Mouse (Mus musculus): ENCODE data around the gene Ppp2r5b. TPM values are rescaled to one million over a fixed set of nuclear protein-coding genes. Genes with fewer than 3 reads are reported as not detected.

Ppp2r5b gene
- polyA plus RNA-seq, 1 experiment from 2014 or later, result 22.1 TPM

DNA sequence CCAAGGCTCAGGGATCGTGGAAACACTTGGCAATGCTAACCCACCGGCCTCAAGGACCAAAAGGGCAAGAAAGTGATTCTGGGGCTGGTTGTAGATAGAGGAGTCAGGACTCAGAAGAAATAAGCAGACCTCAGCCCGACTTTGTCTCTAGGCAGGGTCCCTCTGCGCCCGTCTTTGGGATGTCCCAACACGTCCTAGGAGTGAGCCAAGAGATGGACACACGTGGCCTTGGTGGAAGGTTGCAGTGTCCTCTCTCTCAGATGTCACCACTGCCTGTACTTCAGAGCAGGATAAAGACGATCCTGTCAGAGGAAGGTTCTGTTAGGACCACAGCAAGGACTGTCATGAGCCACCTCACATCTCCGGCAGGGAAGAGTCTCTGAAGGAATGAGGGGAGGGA lies 35.0 kb upstream of the Ppp2r5b start:
- Histone ChIP-seq H3K4me1 (ENCODE audit: control insufficient read depth, insufficient read depth, low read length) (peaks cover 11% of the 10 kb centered on the region; the same call in 1 of the 2 replicates), H3K36me3 (ENCODE audit: control insufficient read depth, insufficient read depth, low read length) (no peaks in the 10 kb centered on the region), H3K4me3 (replicated peaks; ENCODE audit: low read length) (no peak overlapping the region), H3K27ac (ENCODE audit: low read length) (no peak overlapping the region), H3K9me3 (replicated peaks; ENCODE audit: control insufficient read depth, low read length) (no peaks in the 10 kb centered on the region), H3K4me2 (ENCODE audit: low read depth, low read length) (no peak overlapping the region), H3K27me3 (ENCODE audit: control insufficient read depth, insufficient read depth, low read length) (no peaks in the 10 kb centered on the region), H3K9ac (ENCODE audit: low read length) (peak overlapping the region; percentile 44; the same call in 1 of the 2 replicates)
- 52% methylated on average over 9 of the region's 9 CpGs for WGBS
- ATAC-seq (ENCODE audit: insufficient read depth, low FRiP score), result no peak

DNA sequence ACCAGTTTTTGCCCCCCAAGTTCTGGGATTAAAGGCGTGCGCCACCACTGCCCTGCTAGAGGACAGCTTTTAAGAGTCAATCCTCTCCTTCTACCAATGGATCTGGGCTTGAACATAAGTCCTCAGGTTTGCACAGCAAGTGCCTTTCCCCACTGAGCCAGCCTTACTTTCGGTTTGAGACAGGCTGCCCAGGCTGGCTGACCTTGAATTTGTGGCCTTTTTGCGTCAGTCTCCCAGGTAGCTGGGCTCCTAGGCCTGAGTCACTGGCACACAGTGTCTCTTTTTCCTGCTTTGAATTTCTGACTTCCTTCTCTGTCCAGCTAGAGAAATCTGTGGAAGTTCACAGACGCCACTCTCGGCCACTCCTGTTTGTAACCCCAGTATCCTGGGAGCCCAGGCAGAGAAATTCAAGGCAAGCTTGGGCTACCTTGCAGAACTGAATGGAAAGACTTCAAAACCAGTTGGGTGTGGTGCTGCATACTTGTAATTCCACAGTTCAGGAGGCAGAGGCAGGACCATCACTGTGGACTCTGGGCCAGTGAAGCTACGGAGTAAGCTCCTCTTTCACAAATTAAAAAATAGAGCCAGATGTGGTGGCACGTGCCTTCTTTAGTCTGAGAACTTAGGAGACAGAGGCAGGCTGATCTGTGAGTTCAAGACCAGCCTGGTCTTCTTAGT lies 34.3 kb upstream of the Ppp2r5b start:
- Histone ChIP-seq H3K9me3 (replicated peaks; ENCODE audit: control insufficient read depth, low read length) (no peaks in the 10 kb centered on the region), H3K4me1 (ENCODE audit: control insufficient read depth, insufficient read depth, low read length) (peaks cover 6% of the 10 kb centered on the region; the same call in 1 of the 2 replicates), H3K4me3 (replicated peaks; ENCODE audit: low read length) (no peak overlapping the region), H3K4me2 (ENCODE audit: low read depth, low read length) (no peak overlapping the region), H3K27me3 (ENCODE audit: control insufficient read depth, insufficient read depth, low read length) (no peaks in the 10 kb centered on the region), H3K9ac (ENCODE audit: low read length) (no peak overlapping the region), H3K27ac (ENCODE audit: low read length) (0 out of 2 replicates have a peak overlapping the region, but pooled peaks have one; percentile 15), H3K36me3 (ENCODE audit: control insufficient read depth, insufficient read depth, low read length) (no peaks in the 10 kb centered on the region)
- ATAC-seq (ENCODE audit: insufficient read depth, low FRiP score), result no peak
- WGBS, result 84% methylated on average over 8 of the region's 8 CpGs

- Histone ChIP-seq H3K27ac (ENCODE audit: low read length) (no peak overlapping the region), H3K4me1 (ENCODE audit: control insufficient read depth, insufficient read depth, low read length) (peaks cover 3% of the 10 kb centered on the region; the same call in 1 of the 2 replicates), H3K36me3 (ENCODE audit: control insufficient read depth, insufficient read depth, low read length) (no peaks in the 10 kb centered on the region), H3K9ac (ENCODE audit: low read length) (no peak overlapping the region), H3K4me2 (ENCODE audit: low read depth, low read length) (no peak overlapping the region), H3K27me3 (ENCODE audit: control insufficient read depth, insufficient read depth, low read length) (no peaks in the 10 kb centered on the region), H3K4me3 (replicated peaks; ENCODE audit: low read length) (no peak overlapping the region), H3K9me3 (replicated peaks; ENCODE audit: control insufficient read depth, low read length) (no peaks in the 10 kb centered on the region)
- 81% methylated on average over 7 of the region's 7 CpGs for WGBS
- ATAC-seq (ENCODE audit: insufficient read depth, low FRiP score), result no peak
Observed at GRCm38 (mm10) chr19:6268670-6269132, 33.0 kb upstream of the Ppp2r5b start.

DNA sequence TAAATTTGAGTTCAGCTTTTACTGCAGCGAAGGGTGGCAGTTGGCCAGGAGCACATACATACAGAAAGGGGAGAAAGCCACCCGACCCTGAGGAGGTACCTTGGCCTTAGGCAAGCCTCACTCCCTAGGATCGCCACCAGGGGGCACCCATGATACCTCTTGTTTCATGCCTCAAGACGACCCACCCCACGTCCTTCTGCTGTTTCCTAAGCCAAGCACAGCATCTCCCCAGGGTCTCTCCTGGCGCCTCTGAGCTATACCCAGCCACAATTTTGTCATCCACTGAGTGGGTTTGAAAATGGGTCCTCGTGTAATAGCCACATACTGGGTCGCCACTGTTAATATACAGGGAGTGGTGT lies 32.5 kb upstream of the Ppp2r5b start:
- H3K4me1 ChIP-seq (ENCODE audit: control insufficient read depth, insufficient read depth, low read length), result peaks cover 3% of the 10 kb centered on the region; the same call in 1 of the 2 replicates
- no peaks in the 10 kb centered on the region for H3K27me3 ChIP-seq (ENCODE audit: control insufficient read depth, insufficient read depth, low read length)
- H3K9me3 ChIP-seq (replicated peaks; ENCODE audit: control insufficient read depth, low read length), result no peaks in the 10 kb centered on the region
- no peak overlapping the region for H3K4me2 ChIP-seq (ENCODE audit: low read depth, low read length)
- no peak overlapping the region for H3K4me3 ChIP-seq (replicated peaks; ENCODE audit: low read length)
- H3K27ac ChIP-seq (ENCODE audit: low read length), result no peak overlapping the region
- peak; percentile 46; the same call in 1 of the 2 replicates for ATAC-seq (ENCODE audit: insufficient read depth, low FRiP score)
- H3K9ac ChIP-seq (ENCODE audit: low read length), result no peak overlapping the region
- 11% methylated on average over 8 of the region's 8 CpGs for WGBS
- H3K36me3 ChIP-seq (ENCODE audit: control insufficient read depth, insufficient read depth, low read length), result no peaks in the 10 kb centered on the region

DNA sequence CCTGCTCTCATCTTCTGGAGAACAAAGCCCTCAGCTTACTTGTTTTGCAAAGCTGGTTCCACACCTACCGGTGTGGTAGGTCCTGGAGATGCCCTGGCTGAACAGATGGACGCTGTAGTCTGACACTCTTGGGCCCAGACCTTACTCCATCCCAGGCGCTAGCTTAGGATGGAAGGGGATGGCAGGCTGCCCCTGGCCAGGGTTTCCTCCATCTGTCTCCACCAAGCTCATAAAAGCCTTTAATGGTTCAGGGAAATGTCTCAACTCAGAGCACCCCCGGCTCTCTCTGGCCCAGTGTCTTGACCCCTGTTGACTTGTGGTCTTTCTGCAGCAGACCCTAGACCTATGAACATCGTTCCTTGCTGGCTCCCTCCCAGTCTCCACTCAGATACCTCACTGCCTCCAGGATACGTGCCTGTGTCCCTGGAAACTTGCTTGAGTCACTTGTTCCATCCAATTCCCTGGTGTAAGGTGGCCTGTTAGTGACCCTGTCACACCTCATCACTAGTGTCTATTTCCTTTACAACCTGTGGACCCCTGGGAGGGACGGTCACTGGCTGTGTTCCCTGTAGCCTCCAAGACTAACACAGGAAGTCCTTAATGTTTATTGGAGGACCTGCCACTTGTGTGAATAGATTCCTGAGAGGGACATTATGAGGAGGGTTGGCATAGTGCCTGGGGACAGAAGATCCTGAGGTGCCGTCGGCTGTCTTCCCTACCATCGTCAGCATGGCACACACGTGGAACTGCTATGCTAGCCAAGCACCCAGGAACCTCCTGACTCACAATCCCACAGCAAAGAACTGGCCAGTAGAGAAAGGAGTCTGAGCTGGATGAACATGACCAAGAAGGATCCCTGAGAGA lies 31.9 kb upstream of the Ppp2r5b start:
- Histone ChIP-seq H3K9ac (ENCODE audit: low read length) (peak overlapping the region; percentile 4; the same call in 1 of the 2 replicates), H3K27me3 (ENCODE audit: control insufficient read depth, insufficient read depth, low read length) (no peaks in the 10 kb centered on the region), H3K27ac (ENCODE audit: low read length) (no peak overlapping the region), H3K9me3 (replicated peaks; ENCODE audit: control insufficient read depth, low read length) (no peaks in the 10 kb centered on the region), H3K4me2 (ENCODE audit: low read depth, low read length) (no peak overlapping the region), H3K4me1 (ENCODE audit: control insufficient read depth, insufficient read depth, low read length) (peaks cover 3% of the 10 kb centered on the region; the same call in 1 of the 2 replicates), H3K4me3 (replicated peaks; ENCODE audit: low read length) (no peak overlapping the region), H3K36me3 (ENCODE audit: control insufficient read depth, insufficient read depth, low read length) (no peaks in the 10 kb centered on the region)
- WGBS, result 61% methylated on average over 11 of the region's 11 CpGs
- no peak for ATAC-seq (ENCODE audit: insufficient read depth, low FRiP score)

DNA sequence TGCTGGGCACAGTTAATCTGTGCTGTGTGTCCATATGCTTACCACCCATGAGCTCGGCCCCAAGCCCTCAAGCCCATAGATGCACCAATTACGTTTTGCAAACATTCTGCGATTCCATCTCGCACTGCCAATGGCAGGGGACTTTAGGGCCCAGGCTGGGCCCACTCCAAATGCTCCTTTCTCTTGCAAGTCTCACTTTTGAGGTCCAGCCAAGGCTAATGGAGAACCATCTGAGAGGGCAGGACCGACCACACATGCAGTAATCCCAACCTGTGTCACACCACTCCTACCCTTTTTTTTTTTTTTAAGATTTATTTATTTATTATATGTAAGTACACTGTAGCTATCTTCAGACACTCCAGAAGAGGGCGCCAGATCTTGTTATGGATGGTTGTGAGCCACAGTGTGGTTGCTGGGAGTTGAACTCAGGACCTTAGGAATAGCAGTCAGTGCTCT lies 30.1 kb upstream of the Ppp2r5b start:
- H3K9ac ChIP-seq (ENCODE audit: low read length), result no peak overlapping the region
- ATAC-seq (ENCODE audit: insufficient read depth, low FRiP score), result no peak
- no peak overlapping the region for H3K4me2 ChIP-seq (ENCODE audit: low read depth, low read length)
- H3K27ac ChIP-seq (ENCODE audit: low read length), result no peak overlapping the region
- no peaks in the 10 kb centered on the region for H3K4me1 ChIP-seq (ENCODE audit: control insufficient read depth, insufficient read depth, low read length)
- peak overlapping the region; percentile 35; the same call in 1 of the 2 replicates for H3K4me3 ChIP-seq (replicated peaks; ENCODE audit: low read length)
- H3K9me3 ChIP-seq (replicated peaks; ENCODE audit: control insufficient read depth, low read length), result no peaks in the 10 kb centered on the region
- peaks cover 12% of the 10 kb centered on the region for H3K36me3 ChIP-seq (ENCODE audit: control insufficient read depth, insufficient read depth, low read length)
- no peaks in the 10 kb centered on the region for H3K27me3 ChIP-seq (ENCODE audit: control insufficient read depth, insufficient read depth, low read length)
- WGBS, result 70% methylated on average over 6 of the region's 6 CpGs

GRCm38 (mm10) chr19:6264945-6265344 lies 29.3 kb upstream of the Ppp2r5b start:
- WGBS, result 77% methylated on average over 8 of the region's 8 CpGs
- no peak for ATAC-seq (ENCODE audit: insufficient read depth, low FRiP score)
- H3K4me2 ChIP-seq (ENCODE audit: low read depth, low read length), result peak overlapping the region; percentile 52

GRCm38 (mm10) chr19:6264200-6264599 lies 28.5 kb upstream of the Ppp2r5b start:
- Histone ChIP-seq H3K9me3 (replicated peaks; ENCODE audit: control insufficient read depth, low read length) (no peaks in the 10 kb centered on the region), H3K27ac (ENCODE audit: low read length) (peak overlapping the region; percentile 80), H3K4me3 (replicated peaks; ENCODE audit: low read length) (peak overlapping the region; percentile 35), H3K4me2 (ENCODE audit: low read depth, low read length) (peak overlapping the region; percentile 52), H3K4me1 (ENCODE audit: control insufficient read depth, insufficient read depth, low read length) (no peaks in the 10 kb centered on the region), H3K27me3 (ENCODE audit: control insufficient read depth, insufficient read depth, low read length) (no peaks in the 10 kb centered on the region), H3K9ac (ENCODE audit: low read length) (peak overlapping the region; percentile 56), H3K36me3 (ENCODE audit: control insufficient read depth, insufficient read depth, low read length) (peaks cover 15% of the 10 kb centered on the region)
- WGBS, result 52% methylated on average over 9 of the region's 9 CpGs
- peak; percentile 13; the same call in 1 of the 2 replicates for ATAC-seq (ENCODE audit: insufficient read depth, low FRiP score)

More at GRCm38 (mm10) chr19:6264945-6265344, 29.3 kb upstream of the Ppp2r5b start:
- H3K9me3 ChIP-seq (replicated peaks; ENCODE audit: control insufficient read depth, low read length), result no peaks in the 10 kb centered on the region
- 0 out of 2 replicates have a peak overlapping the region, but pooled peaks have one; percentile 56 for H3K9ac ChIP-seq (ENCODE audit: low read length)
- H3K4me1 ChIP-seq (ENCODE audit: control insufficient read depth, insufficient read depth, low read length), result no peaks in the 10 kb centered on the region
- no peak overlapping the region; the same call in 1 of the 2 replicates for H3K27ac ChIP-seq (ENCODE audit: low read length)
- no peaks in the 10 kb centered on the region for H3K27me3 ChIP-seq (ENCODE audit: control insufficient read depth, insufficient read depth, low read length)
- H3K36me3 ChIP-seq (ENCODE audit: control insufficient read depth, insufficient read depth, low read length), result peaks cover 15% of the 10 kb centered on the region
- peak overlapping the region; percentile 35 for H3K4me3 ChIP-seq (replicated peaks; ENCODE audit: low read length)

All from stomach, embryonic 16.5 days (tissue).